Mouse (Mus musculus): ENCODE results near the gene Ndufa3.

GRCm38 (mm10) chr7:3590550-3590949 is 26.6 kb upstream of the Ndufa3 start:
- TF ChIP-seq POLR2A (IDR thresholded peaks at IDR 0.05; ENCODE audit: borderline replicate concordance, extremely low read depth, insufficient read depth, insufficient read length, poor library complexity, severe bottlenecking) (no peak), CTCF (IDR thresholded peaks at IDR 0.05; ENCODE audit: borderline replicate concordance, extremely low read depth, insufficient read depth, insufficient read length) (no peak)

All from brain, embryonic 14.5 days (tissue).